Mouse (Mus musculus) ES-Bruce4 (cell line): Measurements from ENCODE around the gene Cnpy3.

Experiments
- CTCF ChIP-seq: IDR thresholded peaks from one replicate; pipeline ENCODE4 v1.8.1; 2011; ENCODE audit warnings: low read depth, low read length
- POLR2A ChIP-seq: IDR thresholded peaks from one replicate; pipeline ENCODE4 v1.8.1; 2011; ENCODE audit warnings: low read length; ENCODE audit not compliant: insufficient read depth

- TF ChIP-seq POLR2A: no peak
- TF ChIP-seq CTCF: no peak
Observed at GRCm38 (mm10) chr17:46725731-46726645, 26.0 kb downstream of the Cnpy3 start.
